Comparison of ENCODE assay signal across 18 mouse cellular contexts in genomic region chr11:79615871-79616270, GRCm38 (mm10). TPM values are rescaled to one million over a fixed set of nuclear protein-coding genes. Genes with fewer than 3 reads are reported as not detected.
DNase-seq lines count a peak whose midpoint lies in the region; ATAC-seq lines count a peak whose summit lies in the region.
"Had no signal": no experiment of that assay in that cellular context is flagged by ENCODE, and none has a peak within 500 bp of the region (broad histone marks: within the 10 kb centered on the region; RNA-seq: fewer than 3 reads in every experiment).

No protein-coding gene starts in this region.

- no peaks in the 10 kb centered on the region for H3K27me3 ChIP-seq in hindbrain, embryonic 13.5 days
- no peaks in the 10 kb centered on the region for H3K27me3 ChIP-seq in hindbrain, embryonic 11.5 days (ENCODE audit: control insufficient read depth, insufficient read depth, low read length)
- no peaks in the 10 kb centered on the region for H3K27me3 ChIP-seq in neural tube, embryonic 13.5 days
- H3K27me3 ChIP-seq in embryonic facial prominence, embryonic 10.5 days (replicated peaks; ENCODE audit: low read depth, poor library complexity, severe bottlenecking) = peaks cover 25% of the 10 kb centered on the region; the same call in 1 of the 2 replicates

- peak overlapping the region; percentile 12; the same call in 1 of the 2 replicates for H3K27ac ChIP-seq in hindbrain, embryonic 13.5 days
- H3K27ac ChIP-seq in hindbrain, embryonic 11.5 days (ENCODE audit: low read depth, low read length) = no peak overlapping the region
- 0 out of 2 replicates have a peak overlapping the region, but pooled peaks have one; percentile 2 for H3K27ac ChIP-seq in neural tube, embryonic 13.5 days (replicated peaks)
- peak overlapping the region; percentile 59 for H3K27ac ChIP-seq in embryonic facial prominence, embryonic 10.5 days (replicated peaks)
- H3K27ac ChIP-seq: hindbrain, postnatal 0 days; kidney, postnatal 0 days; limb, embryonic 10.5 days had no signal

- no peak overlapping the region for H3K9ac ChIP-seq in hindbrain, embryonic 13.5 days
- H3K9ac ChIP-seq in hindbrain, embryonic 11.5 days (ENCODE audit: low read depth, low read length) = no peak overlapping the region
- H3K9ac ChIP-seq in neural tube, embryonic 13.5 days = no peak overlapping the region
- H3K9ac ChIP-seq: heart, embryonic 12.5 days; liver, postnatal 0 days had no signal

- no peak for ATAC-seq in hindbrain, embryonic 13.5 days (ENCODE audit: low FRiP score)
- ATAC-seq in hindbrain, embryonic 11.5 days (ENCODE audit: low FRiP score) = no peak
- no peak for ATAC-seq in neural tube, embryonic 13.5 days (ENCODE audit: low read depth)
- ATAC-seq: hindbrain, postnatal 0 days; liver, postnatal 0 days had no signal

- H3K4me2 ChIP-seq in hindbrain, embryonic 13.5 days = no peak overlapping the region
- H3K4me2 ChIP-seq in hindbrain, embryonic 11.5 days (replicated peaks; ENCODE audit: low read depth, low read length) = no peak overlapping the region
- H3K4me2 ChIP-seq in neural tube, embryonic 13.5 days = no peak overlapping the region
- H3K4me2 ChIP-seq: heart, embryonic 12.5 days had no signal

- H3K9me3 ChIP-seq in hindbrain, embryonic 13.5 days = no peaks in the 10 kb centered on the region
- H3K9me3 ChIP-seq in hindbrain, embryonic 11.5 days (ENCODE audit: control insufficient read depth, low read length) = no peaks in the 10 kb centered on the region
- H3K9me3 ChIP-seq in neural tube, embryonic 13.5 days = no peaks in the 10 kb centered on the region
- H3K9me3 ChIP-seq in embryonic facial prominence, embryonic 10.5 days = no peaks in the 10 kb centered on the region
- H3K9me3 ChIP-seq: heart, embryonic 12.5 days; limb, embryonic 10.5 days had no signal

- peaks cover 10% of the 10 kb centered on the region for H3K36me3 ChIP-seq in hindbrain, embryonic 13.5 days
- no peaks in the 10 kb centered on the region for H3K36me3 ChIP-seq in hindbrain, embryonic 11.5 days (ENCODE audit: control insufficient read depth, insufficient read depth, low read length)
- peaks cover 10% of the 10 kb centered on the region for H3K36me3 ChIP-seq in neural tube, embryonic 13.5 days
- H3K36me3 ChIP-seq in embryonic facial prominence, embryonic 10.5 days (replicated peaks) = peaks cover 5% of the 10 kb centered on the region; the same call in 1 of the 2 replicates
- H3K36me3 ChIP-seq: heart, embryonic 12.5 days; limb, embryonic 10.5 days had no signal

- WGBS in hindbrain, embryonic 13.5 days = 37% methylated on average over 5 of the region's 5 CpGs
- WGBS in hindbrain, embryonic 11.5 days = 61% methylated on average over 5 of the region's 5 CpGs
- 49% methylated on average over 5 of the region's 5 CpGs for WGBS in neural tube, embryonic 13.5 days
- WGBS in embryonic facial prominence, embryonic 10.5 days = 56% methylated on average over 5 of the region's 5 CpGs

- no peak overlapping the region for H3K4me3 ChIP-seq in hindbrain, embryonic 13.5 days
- no peak overlapping the region for H3K4me3 ChIP-seq in hindbrain, embryonic 11.5 days (ENCODE audit: low read depth, low read length)
- H3K4me3 ChIP-seq in neural tube, embryonic 13.5 days = no peak overlapping the region
- no peak overlapping the region for H3K4me3 ChIP-seq in embryonic facial prominence, embryonic 10.5 days
- H3K4me3 ChIP-seq: heart, embryonic 12.5 days; limb, embryonic 10.5 days had no signal

- no peak for DNase-seq in hindbrain, embryonic 11.5 days (ENCODE audit: low spot score)
- no peak for DNase-seq in neural tube, embryonic 10.5 days (ENCODE audit: extremely low spot score, low spot score)
- no peak for DNase-seq in embryonic facial prominence, embryonic 10.5 days (ENCODE audit: low spot score)
- DNase-seq in gastrocnemius, postnatal 25 days = peak; percentile 30
- no peak for DNase-seq in lung, postnatal 25 days (ENCODE audit: low spot score)
- DNase-seq in frontal cortex, adult 2 months (ENCODE audit: extremely low spot score in 1 of 2, low spot score in 1 of 2) = no peak
- DNase-seq: adrenal gland, adult 2 months; kidney, adult 11 months; layer of hippocampus, postnatal 36 days; liver, postnatal 0 days; lung, postnatal 10 days; right cerebral cortex, postnatal 25 days had no signal

- H3K4me1 ChIP-seq in hindbrain, embryonic 13.5 days (replicated peaks) = peaks cover 40% of the 10 kb centered on the region
- peaks cover 18% of the 10 kb centered on the region for H3K4me1 ChIP-seq in hindbrain, embryonic 11.5 days (replicated peaks; ENCODE audit: control insufficient read depth, insufficient read depth, low read length)
- H3K4me1 ChIP-seq in neural tube, embryonic 13.5 days (replicated peaks) = peaks cover 39% of the 10 kb centered on the region
- H3K4me1 ChIP-seq in embryonic facial prominence, embryonic 10.5 days = peaks cover 55% of the 10 kb centered on the region

RNA-seq across cellular contexts. Expression of gene Rab11fip4, which starts 24.9 kb away (rescaled TPM):
- 26.1 and 26.9 TPM in 2 replicates for polyA plus RNA-seq in hindbrain, embryonic 13.5 days (2015; fragmentation: Nextera tagmentation; extraction: Ambion mirVana)
- polyA plus RNA-seq in hindbrain, embryonic 11.5 days (2014; fragmentation: Nextera tagmentation; extraction: Ambion mirVana) = 11.5 and 11.6 TPM in 2 replicates
- 24.6 and 25.4 TPM in 2 replicates for polyA plus RNA-seq in neural tube, embryonic 13.5 days (2015; fragmentation: Nextera tagmentation; extraction: Ambion mirVana)
- polyA plus RNA-seq in embryonic facial prominence, embryonic 10.5 days (2016; fragmentation: Nextera tagmentation; extraction: Ambion mirVana) = 15.8 and 16.3 TPM in 2 replicates
- 1 to 10 TPM in 1 of 2 experiments, under 1 TPM in 1; 0.99 to 1.8 TPM for total RNA-seq in gastrocnemius, postnatal 25 days (2021)
- 128 and 133 TPM in 2 replicates for polyA plus RNA-seq in frontal cortex, adult 2 months (2012; rRNA removed)
